Mouse (Mus musculus): ENCODE data around the gene Arhgap33.

Arhgap33 gene

GRCm38 (mm10) chr7:30534633-30535577 is at the start of gene Arhgap33:
Arhgap33 (minus strand) TSS chr7:30535060.
- DNase-seq (ENCODE audit: low read depth, low spot score): peak; percentile 97

- DNase-seq (ENCODE audit: low read depth, low spot score): no peak
These were observed 49.5 kb upstream of the Arhgap33 start for GRCm38 (mm10) chr7:30584339-30584738.

- no peak for DNase-seq (ENCODE audit: low read depth, low spot score)
These were observed 46.7 kb upstream of the Arhgap33 start for GRCm38 (mm10) chr7:30581547-30581946.

GRCm38 (mm10) chr7:30579950-30580349 is 45.1 kb upstream of the Arhgap33 start:
- no peak for DNase-seq (ENCODE audit: low read depth, low spot score)

- no peak for DNase-seq (ENCODE audit: low read depth, low spot score)
These were observed 38.1 kb upstream of the Arhgap33 start for GRCm38 (mm10) chr7:30572969-30573368.

GRCm38 (mm10) chr7:30572389-30572788 is 37.5 kb upstream of the Arhgap33 start:
- no peak for DNase-seq (ENCODE audit: low read depth, low spot score)

- DNase-seq (ENCODE audit: low read depth, low spot score): no peak
These were observed 32.7 kb upstream of the Arhgap33 start for GRCm38 (mm10) chr7:30567555-30567954.

GRCm38 (mm10) chr7:30566033-30566432 is 31.2 kb upstream of the Arhgap33 start:
- no peak for DNase-seq (ENCODE audit: low read depth, low spot score)

- peak; percentile 70 for DNase-seq (ENCODE audit: low read depth, low spot score)
These were observed 30.2 kb upstream of the Arhgap33 start, which contains the start of gene Igflr1 for GRCm38 (mm10) chr7:30564970-30565571. Igflr1 (plus strand) TSS chr7:30565427.

GRCm38 (mm10) chr7:30563906-30564280 is 29.0 kb upstream of the Arhgap33 start:
- DNase-seq (ENCODE audit: low read depth, low spot score): peak; percentile 88

- peak; percentile 99 for DNase-seq (ENCODE audit: low read depth, low spot score)
These were observed 28.5 kb upstream of the Arhgap33 start, which contains the start of the genes U2af1l4, Gm49396 and Psenen for GRCm38 (mm10) chr7:30563117-30563905. U2af1l4 (plus strand) TSS chr7:30563301. Gm49396 (plus strand) TSS chr7:30563344. Psenen (minus strand) TSS chr7:30563627.

- no peak for DNase-seq (ENCODE audit: low read depth, low spot score)
These were observed 27.8 kb upstream of the Arhgap33 start for GRCm38 (mm10) chr7:30562526-30563116.

- no peak for DNase-seq (ENCODE audit: low read depth, low spot score)
These were observed 25.4 kb upstream of the Arhgap33 start for GRCm38 (mm10) chr7:30560296-30560695.

GRCm38 (mm10) chr7:30559443-30559954 is 24.6 kb upstream of the Arhgap33 start, which contains the start of gene Lin37:
Lin37 (minus strand) TSS chr7:30559838.
- DNase-seq (ENCODE audit: low read depth, low spot score): peak; percentile 94

GRCm38 (mm10) chr7:30558656-30559442 is 24.0 kb upstream of the Arhgap33 start:
- peak; percentile 26 for DNase-seq (ENCODE audit: low read depth, low spot score)

GRCm38 (mm10) chr7:30557901-30558514 is 23.1 kb upstream of the Arhgap33 start:
- no peak for DNase-seq (ENCODE audit: low read depth, low spot score)

- DNase-seq (ENCODE audit: low read depth, low spot score): peak; percentile 53
These were observed 22.2 kb upstream of the Arhgap33 start for GRCm38 (mm10) chr7:30556894-30557536.

- no peak for DNase-seq (ENCODE audit: low read depth, low spot score)
These were observed 19.1 kb upstream of the Arhgap33 start for GRCm38 (mm10) chr7:30553810-30554584.
